Mouse (Mus musculus): ENCODE measurements at regions not wholly inside any gene's neighbourhood (a gene's known extent, or its start where the extent isn't known, plus 50 kb on each side); places are given as distances from the start of the nearest gene placed in this dataset.

DNA sequence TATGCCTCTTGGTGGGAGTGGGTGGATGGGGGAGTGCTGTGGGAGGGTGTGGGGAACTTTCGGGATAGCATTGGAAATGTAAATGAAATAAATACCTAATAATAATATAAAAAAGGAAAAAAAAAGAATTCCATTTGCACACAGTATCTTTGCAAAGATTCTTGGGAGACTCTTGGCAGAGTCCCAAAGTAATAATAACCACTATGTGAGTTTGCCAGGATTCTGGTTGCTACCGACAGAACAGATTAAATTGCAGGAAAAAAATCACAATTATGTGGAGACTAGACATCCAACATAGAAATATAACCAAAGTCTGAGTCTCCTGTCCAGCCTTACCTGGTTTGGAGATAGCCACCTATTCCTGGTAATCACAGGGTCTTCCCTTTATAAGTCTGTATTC is 75.6 kb upstream of the Fam49a start:
- WGBS: 62% methylated on average over 2 of the region's 2 CpGs
- TF ChIP-seq EP300 (IDR thresholded peaks at IDR 0.05) (no peak), CTCF (IDR thresholded peaks at IDR 0.05) (no peak)
- Histone ChIP-seq H3K27me3 (replicated peaks; ENCODE audit: insufficient read depth, low read length) (no peaks in the 10 kb centered on the region), H3K4me2 (replicated peaks; ENCODE audit: low read depth, low read length) (no peak overlapping the region), H3K4me3 (ENCODE audit: low read depth, low read length) (no peak overlapping the region), H3K36me3 (ENCODE audit: insufficient read depth, low read length) (no peaks in the 10 kb centered on the region), H3K9me3 (ENCODE audit: low read length) (no peaks in the 10 kb centered on the region), H3K9ac (replicated peaks; ENCODE audit: low read depth) (no peak overlapping the region), H3K27ac (ENCODE audit: low read length) (no peak overlapping the region), H3K4me1 (ENCODE audit: insufficient read depth, low read depth, low read length) (no peaks in the 10 kb centered on the region)
- ATAC-seq: no peak
- DNase-seq (ENCODE audit: low spot score): no peak

DNA sequence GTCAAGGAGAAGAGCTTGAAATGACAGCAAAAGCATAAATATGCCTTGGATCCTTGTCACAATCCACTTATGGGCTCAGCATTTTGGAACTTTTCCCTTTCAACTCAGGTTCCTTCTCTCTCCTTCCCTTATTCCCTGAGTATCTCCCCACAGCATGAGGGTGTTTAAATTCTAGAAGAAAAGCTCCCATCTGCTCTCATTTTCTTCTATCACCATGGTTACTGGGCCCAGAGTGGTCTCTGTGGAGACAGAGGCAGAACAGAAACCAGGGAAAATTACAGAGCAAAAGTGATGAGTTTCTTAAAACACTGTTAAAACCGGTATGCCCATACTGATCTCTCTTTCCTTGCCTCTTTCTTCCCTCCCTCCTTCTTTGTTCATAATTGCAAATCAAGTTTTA is 66.9 kb upstream of the Fam49a start:
- 73% methylated on average over 1 of the region's 1 CpGs for WGBS
- no peak for ATAC-seq
- H3K4me1 ChIP-seq (ENCODE audit: insufficient read depth, low read depth, low read length): no peaks in the 10 kb centered on the region
- no peak overlapping the region for H3K4me3 ChIP-seq (ENCODE audit: low read depth, low read length)
- H3K36me3 ChIP-seq (ENCODE audit: insufficient read depth, low read length): no peaks in the 10 kb centered on the region
- no peaks in the 10 kb centered on the region for H3K27me3 ChIP-seq (replicated peaks; ENCODE audit: insufficient read depth, low read length)
- DNase-seq (ENCODE audit: low spot score): no peak
- H3K9me3 ChIP-seq (ENCODE audit: low read length): no peaks in the 10 kb centered on the region
- no peak overlapping the region for H3K27ac ChIP-seq (ENCODE audit: low read length)
- TF ChIP-seq EP300 (IDR thresholded peaks at IDR 0.05) (no peak), CTCF (IDR thresholded peaks at IDR 0.05) (no peak)
- no peak overlapping the region for H3K9ac ChIP-seq (replicated peaks; ENCODE audit: low read depth)
- no peak overlapping the region for H3K4me2 ChIP-seq (replicated peaks; ENCODE audit: low read depth, low read length)

DNA sequence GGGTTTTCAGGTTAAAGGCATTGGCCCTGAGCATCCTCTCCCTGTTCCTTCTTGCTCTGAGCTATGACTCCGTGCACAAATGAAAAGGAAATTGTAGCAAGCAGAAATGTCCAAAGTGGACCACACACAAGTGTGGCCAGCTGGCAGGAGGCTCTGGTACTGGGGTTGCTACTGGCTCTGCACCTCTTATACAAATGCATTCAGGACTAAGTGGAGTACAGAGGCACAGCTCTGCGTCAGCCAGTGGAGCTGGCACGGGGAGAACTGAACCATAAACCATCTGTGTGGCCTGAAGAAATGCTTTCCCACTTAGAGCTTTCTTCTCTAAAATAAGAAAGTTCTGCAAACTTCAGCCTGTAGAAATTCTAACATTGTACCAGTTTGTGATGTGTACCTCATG is 65.3 kb upstream of the Fam49a start:
- H3K9me3 ChIP-seq (ENCODE audit: low read length): no peaks in the 10 kb centered on the region
- no peaks in the 10 kb centered on the region for H3K27me3 ChIP-seq (replicated peaks; ENCODE audit: insufficient read depth, low read length)
- no peaks in the 10 kb centered on the region for H3K36me3 ChIP-seq (ENCODE audit: insufficient read depth, low read length)
- 72% methylated on average over 3 of the region's 3 CpGs for WGBS
- TF ChIP-seq CTCF (IDR thresholded peaks at IDR 0.05) (no peak), EP300 (IDR thresholded peaks at IDR 0.05) (no peak)
- no peak for DNase-seq (ENCODE audit: low spot score)
- no peak overlapping the region for H3K27ac ChIP-seq (ENCODE audit: low read length)
- H3K4me1 ChIP-seq (ENCODE audit: insufficient read depth, low read depth, low read length): no peaks in the 10 kb centered on the region
- H3K4me3 ChIP-seq (ENCODE audit: low read depth, low read length): no peak overlapping the region
- no peak overlapping the region for H3K4me2 ChIP-seq (replicated peaks; ENCODE audit: low read depth, low read length)
- H3K9ac ChIP-seq (replicated peaks; ENCODE audit: low read depth): no peak overlapping the region
- ATAC-seq: no peak

DNA sequence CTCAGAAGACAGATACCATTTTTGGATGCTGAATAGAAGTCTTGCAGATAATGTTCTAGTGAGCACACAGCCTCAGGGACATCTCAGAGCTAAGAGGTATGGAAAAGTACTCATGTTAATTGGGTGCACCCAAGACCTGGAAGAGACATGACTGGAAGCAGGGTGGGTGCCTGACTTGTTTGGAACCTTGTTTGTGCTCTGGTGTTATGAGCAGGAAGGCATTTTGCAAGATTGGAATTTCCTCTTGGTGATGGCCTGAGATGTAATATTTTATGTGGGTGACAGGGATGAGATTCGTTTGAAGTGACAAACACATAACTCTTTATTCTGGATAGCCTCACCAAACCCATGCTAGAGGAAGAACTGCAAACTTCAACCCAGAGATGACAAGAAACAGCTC is 53.7 kb upstream of the Fam49a start:
- Histone ChIP-seq H3K27ac (ENCODE audit: low read length) (no peak overlapping the region), H3K9me3 (ENCODE audit: low read length) (no peaks in the 10 kb centered on the region), H3K4me3 (ENCODE audit: low read depth, low read length) (no peak overlapping the region), H3K27me3 (replicated peaks; ENCODE audit: insufficient read depth, low read length) (no peaks in the 10 kb centered on the region), H3K4me2 (replicated peaks; ENCODE audit: low read depth, low read length) (no peak overlapping the region), H3K9ac (replicated peaks; ENCODE audit: low read depth) (no peak overlapping the region), H3K4me1 (ENCODE audit: insufficient read depth, low read depth, low read length) (no peaks in the 10 kb centered on the region), H3K36me3 (ENCODE audit: insufficient read depth, low read length) (no peaks in the 10 kb centered on the region)
- no peak for ATAC-seq
- TF ChIP-seq EP300 (IDR thresholded peaks at IDR 0.05): no peak
- no peak for TF ChIP-seq CTCF (IDR thresholded peaks at IDR 0.05)
- DNase-seq (ENCODE audit: low spot score): no peak
- 33% methylated on average over 1 of the region's 1 CpGs for WGBS
